Mouse (Mus musculus): ENCODE data around the gene Pitpnm3. TPM values are rescaled to one million over a fixed set of nuclear protein-coding genes. Genes with fewer than 3 reads are reported as not detected.
A peak's percentile ranks its signal among the peaks of the same experiment; 100 is the strongest.

Gene Pitpnm3
- polyA plus RNA-seq, 1 experiment from 2014 or later = 8.5 TPM

- no peak overlapping the region for H3K4me3 ChIP-seq (ENCODE audit: low read depth, low read length)
- no peak for DNase-seq (ENCODE audit: low spot score)
- no peak for ATAC-seq
- H3K4me2 ChIP-seq (replicated peaks; ENCODE audit: low read depth, low read length) = no peak overlapping the region
- H3K36me3 ChIP-seq (ENCODE audit: insufficient read depth, low read length) = no peaks in the 10 kb centered on the region
- no peaks in the 10 kb centered on the region for H3K27me3 ChIP-seq (replicated peaks; ENCODE audit: insufficient read depth, low read length)
- H3K9me3 ChIP-seq (ENCODE audit: low read length) = no peaks in the 10 kb centered on the region
- 44% methylated on average over 13 of the region's 13 CpGs for WGBS
- peak; percentile 73 for TF ChIP-seq CTCF (IDR thresholded peaks at IDR 0.05)
- no peak for TF ChIP-seq EP300 (IDR thresholded peaks at IDR 0.05)
- H3K9ac ChIP-seq (replicated peaks; ENCODE audit: low read depth) = no peak overlapping the region
- H3K4me1 ChIP-seq (ENCODE audit: insufficient read depth, low read depth, low read length) = no peaks in the 10 kb centered on the region
- no peak overlapping the region for H3K27ac ChIP-seq (ENCODE audit: low read length)
Observed at GRCm38 (mm10) chr11:72002138-72002853, 133.3 kb downstream of the Pitpnm3 start.

- 85% methylated on average over 6 of the region's 6 CpGs for WGBS
Observed at GRCm38 (mm10) chr11:72000194-72000593, 135.4 kb downstream of the Pitpnm3 start.

More at GRCm38 (mm10) chr11:72000194-72000593, 135.4 kb downstream of the Pitpnm3 start:
- Histone ChIP-seq H3K27me3 (replicated peaks; ENCODE audit: insufficient read depth, low read length) (no peaks in the 10 kb centered on the region), H3K4me1 (ENCODE audit: insufficient read depth, low read depth, low read length) (peaks cover 4% of the 10 kb centered on the region; the same call in 1 of the 2 replicates), H3K9me3 (ENCODE audit: low read length) (no peaks in the 10 kb centered on the region), H3K27ac (ENCODE audit: low read length) (no peak overlapping the region), H3K4me3 (ENCODE audit: low read depth, low read length) (no peak overlapping the region), H3K9ac (replicated peaks; ENCODE audit: low read depth) (no peak overlapping the region), H3K4me2 (replicated peaks; ENCODE audit: low read depth, low read length) (no peak overlapping the region), H3K36me3 (ENCODE audit: insufficient read depth, low read length) (no peaks in the 10 kb centered on the region)
- DNase-seq (ENCODE audit: low spot score) (no peak), ATAC-seq (no peak)
- no peak for TF ChIP-seq CTCF (IDR thresholded peaks at IDR 0.05)

Other genes starting within 250 kb of the Pitpnm3 start
- 0.27 and 0.30 TPM in 2 replicates for gene Aipl1, start 98.3 kb downstream of the Pitpnm3 start, polyA plus RNA-seq (2015; fragmentation: Nextera tagmentation; extraction: Ambion mirVana)
- gene Pimreg, start 93.7 kb downstream of the Pitpnm3 start, polyA plus RNA-seq (2015; fragmentation: Nextera tagmentation; extraction: Ambion mirVana) = 6.1 and 7.3 TPM in 2 replicates
- 0.06 TPM in 1 of 2 replicates, not detected in the other for gene Gm43951, start 71.1 kb upstream of the Pitpnm3 start, polyA plus RNA-seq (2015; fragmentation: Nextera tagmentation; extraction: Ambion mirVana)
- gene 4933427D14Rik, start 71.7 kb upstream of the Pitpnm3 start, polyA plus RNA-seq (2015; fragmentation: Nextera tagmentation; extraction: Ambion mirVana) = 9.2 and 11.5 TPM in 2 replicates
- gene Txndc17, start 71.8 kb upstream of the Pitpnm3 start, polyA plus RNA-seq (2015; fragmentation: Nextera tagmentation; extraction: Ambion mirVana) = 156 and 166 TPM in 2 replicates
- gene Med31, start 79.8 kb upstream of the Pitpnm3 start, polyA plus RNA-seq (2015; fragmentation: Nextera tagmentation; extraction: Ambion mirVana) = 50.3 and 50.7 TPM in 2 replicates
- gene Slc13a5, start 131.4 kb upstream of the Pitpnm3 start, polyA plus RNA-seq (2015; fragmentation: Nextera tagmentation; extraction: Ambion mirVana) = not detected in 2 replicates
- gene Xaf1, start 165.9 kb upstream of the Pitpnm3 start, polyA plus RNA-seq (2015; fragmentation: Nextera tagmentation; extraction: Ambion mirVana) = 32.3 and 39.7 TPM in 2 replicates
- gene Fbxo39, start 178.7 kb upstream of the Pitpnm3 start, polyA plus RNA-seq (2015; fragmentation: Nextera tagmentation; extraction: Ambion mirVana) = not detected in 2 replicates
- gene Tekt1, start 226.7 kb upstream of the Pitpnm3 start, polyA plus RNA-seq (2015; fragmentation: Nextera tagmentation; extraction: Ambion mirVana) = 14.2 and 17.3 TPM in 2 replicates

Data from lung, postnatal 0 days (tissue).